ENCODE assay signal across 16 mouse cellular contexts in genomic region chr1:59499327-59499726, GRCm38 (mm10). TPM values are rescaled to one million over a fixed set of nuclear protein-coding genes. Genes with fewer than 3 reads are reported as not detected.
"Had no signal": no experiment of that assay in that cellular context is flagged by ENCODE, and none has a peak within 500 bp of the region (broad histone marks: within the 10 kb centered on the region; RNA-seq: fewer than 3 reads in every experiment).

No protein-coding gene starts in this region.

- H3K4me3 ChIP-seq: layer of hippocampus, adult 2 months; limb, embryonic 10.5 days; limb, embryonic 13.5 days had no signal

- H3K9me3 ChIP-seq: limb, embryonic 10.5 days; limb, embryonic 13.5 days had no signal

- H3K36me3 ChIP-seq: limb, embryonic 10.5 days; limb, embryonic 13.5 days had no signal

- H3K27ac ChIP-seq: kidney, postnatal 0 days; layer of hippocampus, adult 2 months; limb, embryonic 10.5 days; limb, embryonic 13.5 days had no signal

- DNase-seq: kidney, adult 2 months; kidney, postnatal 25 days; layer of hippocampus, adult 9-11 months; lung, adult 18-20 months; lung, postnatal 14 days; midbrain, embryonic 14.5 days; thymus, adult 18-20 months; thymus, postnatal 4 days had no signal

- H3K9ac ChIP-seq: limb, embryonic 13.5 days had no signal

- ATAC-seq: intestine, postnatal 0 days had no signal

- H3K27me3 ChIP-seq: limb, embryonic 13.5 days had no signal

- H3K4me2 ChIP-seq: limb, embryonic 13.5 days; midbrain, embryonic 11.5 days had no signal

RNA-seq across cellular contexts. Expression of gene Gm973, which starts 16.7 kb away (rescaled TPM):
- total RNA-seq: liver, adult 2 months had no signal
- polyA plus RNA-seq: liver, adult 2 months; spleen, adult 2 months had no signal
